Mouse (Mus musculus) liver, embryonic 14.5 days (tissue): Measurements from ENCODE around the gene 4932438H23Rik. TPM values are rescaled to one million over a fixed set of nuclear protein-coding genes. Genes with fewer than 3 reads are reported as not detected.

Experiments
- ATAC-seq: fragments of 200-750 bp; cut with Nextera tagmentation; 2 replicates; pipeline ENCODE4 v1.8.0; 2017; ENCODE audit warnings: moderate number of reproducible peaks, mild to moderate bottlenecking, moderate library complexity; ENCODE audit not compliant: insufficient read depth
- DNase-seq, 3 experiments: peaks; one replicate each; pipeline ENCODE4 v3.0.0-alpha.2; 2012 to 2013; ENCODE audit warnings: low read depth in 3 of 3, low spot score in 3 of 3
- H3K27ac ChIP-seq: fragments of 300-500 bp; sonication (generic); 2 replicates; pipeline ENCODE4 v1.5.1; 2014; ENCODE audit warnings: moderate library complexity, mild to moderate bottlenecking, control low read depth, inconsistent platforms
- H3K27me3 ChIP-seq: fragments of 300-500 bp; sonication (generic); 2 replicates; pipeline ENCODE4 v1.6.1; 2014; ENCODE audit warnings: mild to moderate bottlenecking, low read length, moderate library complexity; ENCODE audit not compliant: control insufficient read depth, insufficient read depth
- H3K36me3 ChIP-seq: fragments of 300-500 bp; sonication (generic); replicated peaks from 2 replicates; pipeline ENCODE4 v1.6.1; 2014; ENCODE audit warnings: low read depth; ENCODE audit not compliant: control insufficient read depth, insufficient read depth
- H3K4me1 ChIP-seq, 2 experiments: fragments of 200-500 bp in 1 of 2; fragments of 300-500 bp in 1 of 2; sonication (generic) in 1 of 2; replicated peaks; 2 replicates each; pipeline ENCODE4 v1.6.1; 2012 to 2014; ENCODE audit warnings: antibody characterized with exemption in 1 of 2, inconsistent platforms in 1 of 2, low read length in 1 of 2; ENCODE audit not compliant: control insufficient read depth in 2 of 2, insufficient read depth in 2 of 2
- H3K4me2 ChIP-seq: fragments of 300-500 bp; sonication (generic); 2 replicates; pipeline ENCODE4 v1.6.1; 2014; ENCODE audit warnings: low read depth, mild to moderate bottlenecking, control low read depth, moderate library complexity
- H3K4me3 ChIP-seq, 2 experiments: fragments of 200-500 bp in 1 of 2; fragments of 300-500 bp in 1 of 2; sonication (generic) in 1 of 2; 2 replicates each; pipeline ENCODE4 v1.5.1; 2012 to 2014; ENCODE audit warnings: low read depth in 2 of 2, low read length in 2 of 2, mild to moderate bottlenecking in 2 of 2, control low read depth in 1 of 2, inconsistent platforms in 1 of 2, moderate library complexity in 1 of 2; ENCODE audit not compliant: insufficient read depth in 1 of 2
- H3K9ac ChIP-seq: fragments of 300-500 bp; sonication (generic); replicated peaks from 2 replicates; pipeline ENCODE4 v1.6.1; 2014; ENCODE audit warnings: mild to moderate bottlenecking, control low read depth, moderate library complexity
- H3K9me3 ChIP-seq: fragments of 300-500 bp; sonication (generic); 2 replicates; pipeline ENCODE4 v1.6.1; 2016; ENCODE audit warnings: low read length, mixed read lengths; ENCODE audit not compliant: control insufficient read depth
- CTCF ChIP-seq: IDR thresholded peaks from 2 replicates; pipeline ENCODE4 v1.5.1; 2016; ENCODE audit warnings: antibody characterized with exemption, low read depth, control low read depth
- EP300 ChIP-seq: IDR thresholded peaks from 2 replicates; pipeline ENCODE4 v1.6.1; 2016; ENCODE audit warnings: antibody characterized with exemption, low read depth
- WGBS: fragments of 180-500 bp; shearing (Covaris S2); extraction: QIAGEN DNeasy Blood & Tissue Kit; methylation state at CpG from one replicate; pipeline ENCODE4 v1.1.7; 2014; ENCODE audit not compliant: insufficient replicate concordance; 5-methylcytosine and 5-hydroxymethylcytosine counted together
- polyA plus RNA-seq, 2 experiments: library from polyadenylated mRNA; depleted of rRNA in 1 of 2; stranded (reverse) in 1 of 2; unstranded in 1 of 2; fragments of >200 nt; fragmentation: Nextera tagmentation in 1 of 2; extraction: Ambion mirVana in 1 of 2; gene quantifications; 2 replicates each; pipeline versions ENCODE4 v1.2.1 to v1.2.3; 2012 to 2014

4932438H23Rik gene
- not detected in 2 replicates for polyA plus RNA-seq (2012; rRNA removed)
- not detected in 2 replicates for polyA plus RNA-seq (2014; fragmentation: Nextera tagmentation; extraction: Ambion mirVana)

- H3K27me3 ChIP-seq, result no peaks in the 10 kb centered on the region
- H3K27ac ChIP-seq, result no peak within 1 kb of the TSS
- TF ChIP-seq EP300, result no peak
- TF ChIP-seq CTCF, result no peak
- ATAC-seq (no peak), DNase-seq (no peak)
- no peaks in the 10 kb centered on the region for H3K4me1 ChIP-seq
- H3K9ac ChIP-seq, result no peak within 1 kb of the TSS
- no peaks in the 10 kb centered on the region for H3K36me3 ChIP-seq
- H3K4me2 ChIP-seq, result no peak within 1 kb of the TSS
- H3K4me3 ChIP-seq, result no peak within 1 kb of the TSS
- no peaks in the 10 kb centered on the region for H3K9me3 ChIP-seq
- WGBS, result 69% methylated on average over 8 of the region's 8 CpGs
Measured at GRCm38 (mm10) chr16:91095022-91095421, at the start of gene 4932438H23Rik. 4932438H23Rik (minus strand) TSS chr16:91095122.

- Histone ChIP-seq H3K9me3 (no peaks in the 10 kb centered on the region), H3K27ac (no peak overlapping the region), H3K9ac (no peak overlapping the region), H3K36me3 (no peaks in the 10 kb centered on the region), H3K4me1 (no peaks in the 10 kb centered on the region), H3K4me2 (no peak overlapping the region), H3K4me3 (no peak overlapping the region), H3K27me3 (peaks cover 25% of the 10 kb centered on the region)
- TF ChIP-seq EP300, result no peak
- ATAC-seq, result no peak
- WGBS, result 45% methylated on average over 20 of the region's 20 CpGs
- DNase-seq, result no peak
Measured at GRCm38 (mm10) chr16:91140991-91141630, 46.2 kb upstream of the 4932438H23Rik start.

- H3K9ac ChIP-seq, result no peak overlapping the region
- H3K27me3 ChIP-seq, result peaks cover 25% of the 10 kb centered on the region
- DNase-seq, result no peak
- WGBS, result 44% methylated on average over 10 of the region's 10 CpGs
- no peak for TF ChIP-seq EP300
- TF ChIP-seq CTCF, result no peak
- no peak for ATAC-seq
- no peak overlapping the region for H3K4me2 ChIP-seq
- H3K27ac ChIP-seq, result no peak overlapping the region
- no peaks in the 10 kb centered on the region for H3K9me3 ChIP-seq
- no peaks in the 10 kb centered on the region for H3K4me1 ChIP-seq
- H3K36me3 ChIP-seq, result no peaks in the 10 kb centered on the region
- H3K4me3 ChIP-seq, result no peak overlapping the region
Measured at GRCm38 (mm10) chr16:91140457-91140856, 45.5 kb upstream of the 4932438H23Rik start.

- Histone ChIP-seq H3K4me3 (no peak overlapping the region), H3K4me1 (no peaks in the 10 kb centered on the region), H3K9me3 (no peaks in the 10 kb centered on the region), H3K9ac (no peak overlapping the region), H3K27ac (no peak overlapping the region), H3K36me3 (no peaks in the 10 kb centered on the region), H3K27me3 (peaks cover 25% of the 10 kb centered on the region), H3K4me2 (no peak overlapping the region)
- ATAC-seq (no peak), DNase-seq (no peak)
- TF ChIP-seq EP300 (no peak), CTCF (no peak)
- 22% methylated on average over 13 of the region's 13 CpGs for WGBS
Measured at GRCm38 (mm10) chr16:91140056-91140455, 45.1 kb upstream of the 4932438H23Rik start.

- no peaks in the 10 kb centered on the region for H3K9me3 ChIP-seq
- TF ChIP-seq EP300 (no peak), CTCF (no peak)
- no peak overlapping the region for H3K4me3 ChIP-seq
- ATAC-seq (no peak), DNase-seq (no peak)
- 19% methylated on average over 10 of the region's 10 CpGs for WGBS
- H3K27me3 ChIP-seq, result peaks cover 25% of the 10 kb centered on the region
- no peaks in the 10 kb centered on the region for H3K4me1 ChIP-seq
- H3K36me3 ChIP-seq, result no peaks in the 10 kb centered on the region
- H3K9ac ChIP-seq, result no peak overlapping the region
- no peak overlapping the region for H3K4me2 ChIP-seq
- no peak overlapping the region for H3K27ac ChIP-seq
Measured at GRCm38 (mm10) chr16:91139481-91139880, 44.6 kb upstream of the 4932438H23Rik start.
